Mouse (Mus musculus): ENCODE measurements around the gene Gpi1.

The Gpi1 gene

GRCm38 (mm10) chr7:34230116-34230515, at the start of gene Gpi1:
TSS of gene Gpi1 (minus strand) at chr7:34230336.
- peak; percentile 67 for DNase-seq (ENCODE audit: low read depth)

- no peak for DNase-seq (ENCODE audit: low read depth)
Observed at GRCm38 (mm10) chr7:34277656-34278055, 47.5 kb upstream of the Gpi1 start.

GRCm38 (mm10) chr7:34276066-34276465, 45.9 kb upstream of the Gpi1 start:
- no peak for DNase-seq (ENCODE audit: low read depth)

DNA sequence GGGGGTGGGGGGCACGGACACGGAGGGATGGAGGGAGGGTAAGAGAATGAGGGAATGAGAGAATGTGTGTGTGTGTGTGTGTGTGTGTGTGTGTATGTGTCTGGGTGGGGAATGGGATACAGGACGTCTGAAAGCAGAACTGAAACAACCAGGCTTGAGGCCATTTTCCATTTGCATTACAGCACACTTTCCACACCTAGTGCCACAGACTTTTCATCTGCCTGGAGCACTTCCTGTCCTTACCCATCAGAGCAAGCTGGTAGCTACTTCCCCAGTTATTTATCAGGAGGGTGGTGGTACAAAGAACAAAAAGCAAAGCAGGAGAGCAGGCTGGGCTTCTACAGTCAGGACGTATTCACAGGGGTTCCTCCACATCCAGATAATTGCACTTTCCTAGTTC, 42.3 kb upstream of the Gpi1 start:
- no peak for DNase-seq (ENCODE audit: low read depth)

DNA sequence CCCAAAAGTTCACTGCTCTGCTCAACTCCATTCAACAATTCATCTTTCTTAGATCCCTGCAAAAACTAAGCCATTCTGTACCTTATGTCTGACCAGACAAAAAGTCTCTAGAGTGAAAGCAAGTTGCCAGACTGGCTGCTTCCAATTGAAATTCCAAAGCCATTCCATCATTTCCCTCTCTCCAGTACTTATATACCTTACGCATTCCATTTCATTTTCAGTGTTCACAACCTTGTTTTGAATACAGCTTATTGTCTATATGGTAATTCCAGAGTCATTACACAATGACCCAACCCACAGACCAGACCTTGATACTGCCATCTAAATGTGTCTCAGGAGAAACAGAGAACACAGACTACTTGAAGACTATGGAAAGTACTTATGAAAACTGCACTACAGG, 38.3 kb upstream of the Gpi1 start:
- DNase-seq (ENCODE audit: low read depth), result no peak

GRCm38 (mm10) chr7:34266421-34266820, 36.3 kb upstream of the Gpi1 start:
- DNase-seq (ENCODE audit: low read depth), result no peak

- peak; percentile 77 for DNase-seq (ENCODE audit: low read depth)
Observed at GRCm38 (mm10) chr7:34265876-34266346, 35.8 kb upstream of the Gpi1 start.

DNA sequence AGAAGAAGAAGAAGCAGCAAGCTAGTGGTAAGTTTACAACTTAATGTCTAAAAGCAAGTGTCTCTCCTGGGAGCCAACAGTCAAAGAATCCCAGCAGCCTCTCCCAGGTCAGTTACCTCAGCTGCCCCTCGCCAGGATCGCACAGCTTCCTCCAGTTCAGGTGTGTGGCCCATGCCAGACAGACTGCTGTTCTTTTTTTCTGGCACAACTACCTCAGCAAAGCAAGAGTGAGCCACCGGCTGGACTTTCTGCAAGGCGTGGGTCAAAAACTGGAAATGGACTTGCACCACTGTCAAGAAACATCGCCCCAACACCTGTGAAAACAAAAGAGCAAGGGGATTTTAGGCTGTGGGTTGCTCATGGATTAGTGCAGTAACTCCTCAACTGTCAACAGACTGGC, 33.3 kb upstream of the Gpi1 start:
- no peak for DNase-seq (ENCODE audit: low read depth)

DNA sequence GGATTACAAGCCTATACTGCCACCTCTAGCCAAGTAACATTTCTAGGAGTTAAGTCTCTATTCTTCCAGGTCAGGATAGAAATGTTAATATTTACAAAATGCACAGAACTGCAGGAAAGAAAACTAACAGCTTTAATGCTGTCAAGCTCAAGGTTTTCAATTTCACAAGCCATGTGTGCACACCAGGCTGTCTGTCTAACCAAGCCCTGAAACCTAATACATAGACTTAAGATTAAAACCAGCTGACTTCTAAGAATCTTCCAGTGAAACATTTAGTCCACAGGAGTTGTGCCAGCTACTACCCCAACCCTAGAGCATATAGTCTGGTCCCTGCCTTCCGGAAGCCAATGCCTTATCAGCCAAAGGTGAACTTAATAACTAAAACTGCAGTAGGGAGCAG, 28.3 kb upstream of the Gpi1 start:
- DNase-seq (ENCODE audit: low read depth), result no peak

DNA sequence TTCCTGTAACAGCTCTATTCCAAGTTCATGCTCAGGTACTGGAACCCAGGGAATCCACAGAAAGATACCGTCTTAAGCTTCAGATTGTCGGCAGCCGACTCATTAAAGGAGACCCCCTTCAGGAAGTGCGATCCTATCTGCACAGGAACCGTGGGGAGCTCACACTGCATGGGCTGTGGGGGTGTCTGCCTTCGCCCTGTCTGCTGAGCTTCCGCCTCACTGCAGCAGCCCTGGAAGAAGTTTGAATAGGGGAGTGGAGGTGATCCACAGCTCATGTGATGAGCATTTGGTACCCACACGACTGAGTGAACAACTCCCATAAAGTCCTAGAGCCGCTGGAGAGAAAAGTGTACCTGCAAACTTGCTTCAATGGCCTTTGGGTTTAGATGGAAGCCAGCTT, 27.1 kb upstream of the Gpi1 start:
- no peak for DNase-seq (ENCODE audit: low read depth)

DNA sequence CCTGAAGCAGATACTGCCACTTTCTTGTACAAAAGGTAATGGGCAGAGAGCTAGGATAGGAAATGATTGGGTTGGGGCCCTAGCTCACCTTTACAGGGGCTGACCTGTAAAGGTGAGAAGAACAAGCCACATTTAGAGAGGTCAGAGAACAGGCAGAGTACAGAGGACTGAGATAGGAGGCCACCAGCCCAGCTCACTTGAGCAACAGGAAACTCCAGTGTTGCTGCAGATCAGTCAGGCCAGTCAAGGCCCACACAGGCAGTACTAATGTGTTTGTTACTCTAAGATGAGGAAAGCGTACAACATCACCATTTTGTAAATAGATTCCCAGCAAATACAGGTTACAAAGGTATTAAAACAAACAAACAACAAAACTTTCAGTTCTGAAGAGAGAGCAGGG, 25.8 kb upstream of the Gpi1 start:
- DNase-seq (ENCODE audit: low read depth), result no peak

- DNase-seq (ENCODE audit: low read depth), result no peak
Observed at GRCm38 (mm10) chr7:34255137-34255536, 25.0 kb upstream of the Gpi1 start.

DNA sequence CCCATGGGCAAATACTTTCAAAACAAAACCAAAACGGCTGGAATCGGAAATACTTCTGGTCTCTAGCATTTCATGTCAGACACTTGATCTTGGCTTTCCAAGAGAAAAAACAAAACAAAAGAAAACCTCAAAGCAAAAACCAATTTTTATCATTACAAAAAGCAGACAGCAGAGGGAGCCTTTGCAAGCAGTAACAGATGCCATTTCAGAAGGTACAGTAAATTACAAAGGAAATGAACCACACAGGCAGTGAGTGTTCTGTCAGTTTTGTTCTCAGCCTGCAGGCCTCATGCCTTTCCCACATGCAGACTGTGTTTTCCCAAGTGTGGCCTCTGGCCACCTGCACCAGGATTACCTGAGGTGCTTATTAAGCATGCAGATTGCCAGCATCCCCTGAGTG, 21.9 kb upstream of the Gpi1 start:
- DNase-seq (ENCODE audit: low read depth), result no peak

- no peak for DNase-seq (ENCODE audit: low read depth)
Observed at GRCm38 (mm10) chr7:34250738-34251137, 20.6 kb upstream of the Gpi1 start, which contains the start of gene Gm6096. TSS of gene Gm6096 (plus strand) at chr7:34251038.

DNA sequence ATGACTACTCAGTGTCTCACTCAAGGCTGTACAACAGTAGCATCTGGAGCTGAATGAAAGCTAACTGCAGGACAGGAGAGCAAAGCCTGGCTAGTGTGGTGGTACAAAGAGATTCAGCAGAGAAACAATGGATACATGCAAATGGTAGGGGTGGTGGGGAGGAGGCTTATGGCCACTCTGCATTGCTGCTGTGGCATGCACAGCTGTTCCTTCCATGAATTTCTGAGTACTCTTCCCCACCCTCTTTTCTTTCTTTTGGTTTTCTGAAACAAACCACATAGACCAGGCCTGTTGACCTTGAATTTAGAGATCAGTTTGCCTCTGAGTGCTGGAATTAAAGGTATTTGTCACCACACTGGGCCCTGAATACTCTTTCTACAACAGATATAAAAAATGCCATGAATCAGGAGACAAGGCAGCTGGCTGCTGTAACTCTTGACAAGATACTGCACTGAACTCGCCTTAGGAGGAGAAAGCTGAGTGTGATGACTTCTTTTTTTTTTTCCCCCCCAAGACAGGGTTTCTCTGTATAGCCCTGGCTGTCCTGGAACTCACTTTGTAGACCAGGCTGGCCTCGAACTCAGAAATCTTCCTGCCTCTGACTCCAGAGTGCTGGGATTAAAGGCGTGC, 16.8 kb upstream of the Gpi1 start:
- DNase-seq (ENCODE audit: low read depth), result no peak

DNA sequence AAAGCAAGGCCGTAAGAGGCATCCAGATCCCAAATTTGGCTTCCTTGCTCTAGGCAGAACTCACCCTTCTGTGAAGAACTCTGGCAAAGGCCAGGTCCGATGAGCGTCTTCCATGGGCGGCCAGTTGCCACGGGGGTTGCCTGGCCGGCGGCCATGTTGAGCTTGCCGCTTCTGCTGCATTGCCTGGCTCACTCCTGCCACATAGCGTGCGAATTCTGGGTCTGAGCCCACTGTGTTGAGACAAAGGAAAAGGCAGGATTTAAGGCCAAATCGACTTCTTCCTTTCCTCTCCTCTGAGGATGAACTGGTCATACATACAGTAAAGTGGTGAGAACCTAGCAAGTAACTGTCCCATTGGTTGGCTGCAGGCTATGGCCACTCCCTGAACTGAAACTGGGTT, 12.0 kb upstream of the Gpi1 start:
- DNase-seq (ENCODE audit: low read depth), result no peak

DNA sequence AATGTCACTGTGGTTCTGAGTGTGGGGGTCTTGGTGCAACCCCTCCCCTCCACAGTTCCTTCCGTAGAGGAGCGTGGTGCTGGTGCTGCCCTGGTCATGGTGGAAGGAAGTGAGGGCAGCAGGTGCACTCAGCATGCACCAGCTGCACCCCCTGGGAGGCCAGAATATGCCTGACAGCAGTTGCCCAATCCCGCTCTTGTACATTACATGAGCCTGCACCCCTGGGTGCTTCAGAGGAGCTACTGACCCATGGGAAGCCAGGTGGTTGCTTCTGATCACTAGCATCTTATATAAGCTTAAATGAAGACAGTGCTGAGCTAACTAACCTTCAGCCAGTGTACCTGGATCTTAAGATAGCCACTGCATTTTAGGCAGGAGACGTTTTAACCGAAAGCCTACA, 8.0 kb upstream of the Gpi1 start:
- no peak for DNase-seq (ENCODE audit: low read depth)

DNA sequence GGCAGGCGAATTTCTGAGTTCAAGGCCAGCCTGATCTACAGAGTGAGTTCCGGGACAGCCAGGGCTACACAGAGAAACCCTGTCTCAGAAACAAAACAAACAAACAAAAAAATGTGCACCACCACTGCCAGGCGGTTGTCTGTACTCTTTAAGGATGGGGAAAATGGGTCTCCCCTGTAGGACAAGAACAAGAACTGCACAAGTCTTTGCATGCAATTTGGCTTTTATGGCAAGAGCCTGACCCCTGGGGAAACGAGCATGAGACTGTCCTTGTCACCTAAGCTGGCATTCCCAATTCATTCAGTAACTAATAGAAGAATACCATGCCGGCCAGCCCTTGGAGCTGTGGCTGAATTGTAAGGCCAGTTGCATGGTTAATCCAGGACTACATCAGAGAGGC, 5.5 kb upstream of the Gpi1 start:
- no peak for DNase-seq (ENCODE audit: low read depth)

DNA sequence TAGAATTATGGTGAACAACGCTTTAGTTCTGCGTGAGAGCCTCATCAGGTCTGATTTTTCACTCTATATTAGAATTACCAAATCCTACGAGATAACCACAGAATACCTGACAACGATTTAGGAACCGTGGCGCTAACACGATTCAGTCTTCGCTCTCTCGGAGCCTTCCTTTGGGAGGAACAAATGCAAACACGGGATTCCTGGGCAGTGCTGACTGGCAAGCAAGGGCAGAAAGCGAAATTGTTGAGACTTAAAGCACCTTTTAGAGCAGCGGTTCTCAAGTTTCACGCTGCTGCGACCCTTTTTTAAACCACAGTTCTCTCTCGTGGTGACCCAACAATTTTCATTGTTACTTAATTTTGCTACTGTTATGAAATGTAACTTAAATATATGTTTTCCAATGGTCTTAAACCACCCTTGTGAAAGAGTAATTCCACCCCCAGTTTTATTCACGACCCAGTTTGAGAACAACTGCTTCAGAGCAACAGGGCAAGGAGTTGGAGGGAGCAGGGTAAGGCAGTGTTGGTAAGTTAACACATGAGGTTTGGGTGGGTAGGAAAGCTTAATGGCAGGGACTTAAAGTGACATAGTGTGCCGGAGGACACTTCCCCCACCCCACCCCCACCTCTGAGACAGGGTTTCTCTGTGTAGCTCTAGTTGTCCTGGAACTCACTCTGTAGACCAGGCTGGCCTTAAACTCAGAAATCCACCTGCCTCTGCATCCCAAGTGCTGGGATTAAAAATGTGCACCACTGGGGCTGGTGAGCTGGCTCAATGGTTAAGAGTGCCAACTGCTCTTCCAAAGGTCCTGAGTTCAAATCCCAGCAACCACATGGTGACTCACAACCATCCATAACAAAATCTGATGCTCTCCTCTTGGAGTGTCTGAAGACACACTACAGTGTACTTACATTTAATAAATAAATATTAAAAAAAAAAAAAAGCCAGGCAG, 4.8 kb upstream of the Gpi1 start:
- no peak for DNase-seq (ENCODE audit: low read depth)

DNA sequence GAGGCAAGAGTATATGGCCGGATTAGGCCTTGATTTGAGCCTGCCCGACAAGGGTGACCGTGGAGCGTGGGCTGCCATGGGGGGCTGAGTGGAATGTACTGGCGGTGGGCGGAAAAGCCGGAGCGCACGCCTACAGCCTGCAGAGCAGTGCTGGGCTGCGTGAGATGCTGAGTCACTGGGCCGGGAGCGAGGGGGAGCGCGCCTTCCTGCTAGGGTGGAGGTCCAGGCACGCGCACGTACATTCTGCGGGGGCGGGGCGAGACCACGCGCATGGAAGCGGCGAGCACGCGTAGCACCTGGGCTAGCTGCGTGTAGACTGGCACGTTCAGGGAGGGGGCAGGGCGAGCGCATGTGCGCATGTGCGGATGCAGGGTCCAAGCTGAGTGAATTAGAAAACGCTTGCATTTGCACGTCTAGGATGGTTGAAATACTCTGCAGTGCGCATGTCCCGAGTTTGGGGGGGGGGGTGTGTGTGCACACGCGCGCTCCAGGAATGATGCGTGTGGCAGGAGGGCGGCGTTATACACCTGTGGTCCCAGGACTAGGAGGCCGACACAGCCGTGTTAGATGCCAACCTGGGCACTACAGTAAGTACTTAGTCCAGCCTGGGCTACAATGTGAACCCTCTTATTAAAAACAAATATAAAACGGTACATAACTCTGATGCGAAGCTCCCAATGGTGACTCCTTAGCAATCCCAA, 3.9 kb upstream of the Gpi1 start:
- DNase-seq (ENCODE audit: low read depth), result peak; percentile 93

DNA sequence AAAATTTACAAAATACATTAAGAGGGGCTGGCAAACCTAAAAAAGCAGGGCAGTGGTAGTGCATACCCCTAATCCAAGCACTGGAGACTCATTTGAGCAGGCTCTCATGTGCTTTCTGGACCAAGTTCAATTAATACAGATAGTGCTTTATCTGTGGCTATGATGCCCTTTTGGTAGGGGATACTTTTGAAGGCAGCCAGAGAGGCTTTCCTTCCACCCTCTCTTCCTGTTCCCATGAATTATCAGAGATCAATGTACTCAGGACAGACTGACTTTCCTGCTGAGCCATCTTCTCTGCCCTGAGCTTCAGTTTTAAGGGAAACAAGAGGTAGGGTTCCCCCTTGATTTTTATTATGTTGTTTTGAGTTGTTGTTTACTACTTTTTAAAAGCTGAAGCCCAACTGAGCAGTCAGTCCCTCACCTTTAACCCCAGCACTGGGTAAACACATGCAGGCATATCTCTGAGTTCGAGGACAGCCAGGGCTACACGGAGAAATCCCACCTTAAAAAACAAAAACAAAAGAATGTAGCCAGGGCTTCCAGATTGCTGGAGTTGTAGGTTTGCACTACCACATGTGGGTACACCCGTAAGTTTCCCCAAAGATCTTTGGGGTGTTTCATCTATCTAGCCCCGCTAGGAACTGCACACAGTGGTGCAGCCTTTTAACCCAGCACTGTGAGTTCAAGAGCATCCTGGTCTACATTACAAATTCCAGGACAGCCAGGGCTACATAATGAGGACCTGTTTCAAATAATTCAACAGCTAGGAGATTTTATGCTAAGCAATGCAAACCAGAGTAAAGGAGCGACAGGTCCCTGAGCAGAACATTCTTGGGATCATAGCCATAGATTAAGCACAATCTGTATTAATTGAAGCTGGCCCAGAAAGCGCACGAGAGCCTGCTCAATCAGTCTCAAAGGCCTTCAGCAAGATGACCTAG, 2.9 kb upstream of the Gpi1 start:
- no peak for DNase-seq (ENCODE audit: low read depth)

DNA sequence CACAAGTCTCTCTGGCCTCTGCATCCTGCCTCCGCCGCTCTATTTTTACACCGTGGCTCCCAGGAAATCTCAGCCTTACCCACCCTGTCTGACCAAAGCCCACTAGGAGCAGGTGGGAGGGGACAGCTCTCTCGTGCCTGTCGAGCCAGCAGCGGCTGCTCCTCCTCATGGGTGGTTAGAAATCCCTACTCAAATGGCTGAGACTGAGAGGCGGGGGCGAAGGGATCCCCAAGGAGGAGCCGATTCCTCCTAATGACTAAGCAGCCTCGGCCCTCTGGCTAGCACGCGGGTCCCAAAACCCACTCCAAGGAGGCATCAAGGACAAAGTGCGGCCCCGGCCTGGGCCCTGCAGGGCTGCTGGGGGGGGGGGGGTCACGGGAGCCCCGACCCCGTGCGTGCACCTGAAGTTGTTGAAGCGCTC, 435 bp downstream of the Gpi1 start:
- no peak for DNase-seq (ENCODE audit: low read depth)
